Mouse (Mus musculus): ENCODE measurements around the gene Epb41l1.
A peak's percentile ranks its signal among the peaks of the same experiment; 100 is the strongest.

Gene Epb41l1

DNA sequence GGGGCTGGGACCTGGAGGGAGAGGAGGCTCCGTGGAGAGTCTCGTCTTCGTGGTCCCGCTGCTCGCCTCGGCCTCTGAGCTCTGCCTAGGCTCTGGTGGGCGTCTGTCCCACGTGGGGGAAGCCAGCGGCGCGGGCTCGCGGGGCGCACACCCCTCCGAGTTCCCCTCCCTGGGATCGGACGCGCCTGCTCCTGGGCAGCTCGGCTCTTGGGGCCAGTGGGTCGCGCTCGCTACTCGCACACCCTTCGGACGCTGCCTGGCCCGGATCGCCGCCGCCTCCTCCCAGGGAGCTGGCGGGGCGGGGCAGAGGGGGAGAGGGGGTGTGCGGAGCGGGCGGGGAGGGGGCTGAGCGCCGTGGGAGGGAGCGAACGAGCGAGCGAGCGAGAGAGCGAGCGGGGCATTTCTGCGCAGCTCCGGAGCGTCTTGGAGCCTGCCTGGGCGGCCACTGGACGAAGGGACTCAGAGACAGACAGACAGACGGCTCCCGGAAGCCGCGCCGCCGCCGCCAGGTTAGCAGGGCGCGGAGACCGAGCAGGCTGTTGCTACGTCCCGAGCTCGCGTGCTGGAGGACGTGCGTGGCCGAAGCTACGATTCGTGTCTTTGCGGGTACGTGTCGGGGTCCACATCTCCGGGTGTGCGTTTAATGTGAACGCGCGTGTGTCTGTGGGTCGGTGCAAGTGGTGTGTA is at the start of gene Epb41l1:
Gene Epb41l1 (plus strand): TSS at position 216 of the 687 bp plus-strand sequence.
- DNase-seq (ENCODE audit: inconsistent age in 2 of 2, low spot score in 1 of 2), result peak; percentile 86 to 91

DNA sequence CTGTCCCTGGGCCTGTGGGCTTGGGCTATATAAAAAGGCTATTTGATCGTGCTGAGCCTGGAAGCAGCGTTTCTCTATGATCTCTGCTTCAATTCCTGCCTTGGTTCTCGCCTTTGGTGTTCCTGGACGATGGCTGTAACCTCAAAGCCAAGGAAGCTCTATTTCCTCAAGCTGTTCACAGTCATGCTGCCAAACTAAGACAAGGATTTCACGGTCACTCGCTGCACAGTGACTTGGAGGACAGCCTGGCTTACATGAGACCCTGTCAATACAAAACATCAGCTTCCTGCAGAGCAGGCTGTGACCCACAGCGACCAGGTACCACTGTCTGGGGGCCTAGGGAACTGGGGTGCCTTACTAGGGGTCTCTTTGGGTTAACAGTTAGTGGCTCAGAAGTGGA is 43.8 kb upstream of the Epb41l1 start:
- DNase-seq (ENCODE audit: inconsistent age in 2 of 2, low spot score in 1 of 2), result no peak

DNA sequence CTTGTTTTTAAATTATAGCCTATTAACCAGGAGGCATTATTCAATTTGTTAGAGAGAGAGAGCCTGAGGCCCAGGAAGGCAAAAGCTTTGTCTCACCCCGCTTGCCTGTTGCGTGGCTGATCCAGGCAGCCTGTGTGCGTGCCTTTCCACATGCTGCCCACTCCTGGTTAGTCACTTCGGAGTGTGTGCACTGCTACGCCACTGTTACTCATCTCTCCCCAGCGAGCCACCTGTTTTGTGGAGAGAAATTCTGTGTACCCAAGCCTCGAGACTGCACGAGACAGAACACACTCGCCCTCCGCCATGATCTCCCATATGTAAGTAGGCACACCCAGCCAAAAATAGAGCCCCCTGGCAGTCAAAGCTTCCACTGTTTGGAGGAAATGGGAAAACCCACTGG is 40.8 kb upstream of the Epb41l1 start:
- DNase-seq (ENCODE audit: inconsistent age in 2 of 2, low spot score in 1 of 2), result peak in 1 of 2 experiments; percentile 29

DNA sequence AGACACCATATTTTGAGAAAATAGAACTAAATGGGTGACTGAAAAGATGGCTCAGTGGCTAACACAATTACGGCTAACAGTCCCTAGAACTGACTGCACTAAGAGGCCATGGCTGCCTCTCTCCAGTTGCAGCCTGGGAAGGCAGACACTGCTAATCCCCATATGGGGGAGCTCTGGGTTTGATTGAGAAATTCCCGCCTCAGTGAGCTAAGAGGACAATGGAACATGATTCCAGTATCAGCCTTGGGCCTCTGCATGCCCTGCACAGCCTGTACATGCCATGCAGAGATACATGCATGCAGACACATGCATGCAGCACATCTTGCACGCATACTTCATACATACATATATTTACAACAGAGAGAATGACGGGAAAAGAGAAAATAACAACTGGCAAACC is 39.4 kb upstream of the Epb41l1 start:
- DNase-seq (ENCODE audit: inconsistent age in 2 of 2, low spot score in 1 of 2), result no peak

DNA sequence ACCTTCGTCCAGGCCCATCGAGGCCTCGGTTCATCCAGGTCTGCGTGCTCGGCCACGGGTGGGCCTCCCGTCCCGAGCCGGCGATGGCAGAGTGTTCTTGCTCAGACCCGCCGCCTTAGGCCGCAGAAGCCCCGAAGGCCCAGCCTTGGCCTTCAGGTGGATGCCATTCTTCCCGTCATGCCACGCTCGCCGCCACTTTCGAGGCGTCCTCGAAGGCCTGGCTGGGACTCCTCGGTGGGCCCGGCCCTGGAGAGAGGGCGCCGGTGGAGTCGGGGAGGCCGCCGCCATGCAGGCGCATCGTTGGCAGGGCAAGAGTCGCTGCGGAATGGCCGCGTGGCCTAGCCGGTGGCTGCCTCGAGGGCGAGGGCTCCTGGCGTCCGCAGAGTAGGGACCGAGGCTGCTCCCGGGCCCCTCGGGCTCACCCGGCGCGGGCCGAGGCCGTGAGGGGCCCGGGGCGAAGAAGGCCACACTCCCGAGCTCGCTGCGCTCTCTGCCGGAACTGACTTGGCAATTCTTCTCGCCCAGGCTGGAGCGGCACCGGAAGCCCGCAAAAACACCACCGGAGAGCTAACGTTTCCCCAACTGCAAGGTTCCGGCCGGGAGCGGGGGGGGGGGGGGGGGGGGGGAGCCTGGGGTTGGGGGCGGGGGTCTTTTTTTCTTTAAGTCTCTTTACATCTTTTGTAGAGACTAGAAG is 28.1 kb upstream of the Epb41l1 start:
- DNase-seq (ENCODE audit: inconsistent age in 2 of 2, low spot score in 1 of 2), result peak; percentile 82 to 90

- DNase-seq (ENCODE audit: inconsistent age in 2 of 2, low spot score in 1 of 2), result peak in 1 of 2 experiments; percentile 60
These were observed 27.4 kb upstream of the Epb41l1 start for GRCm38 (mm10) chr2:156393155-156393828.

GRCm38 (mm10) chr2:156394282-156394681 is 26.4 kb upstream of the Epb41l1 start:
- no peak for DNase-seq (ENCODE audit: inconsistent age in 2 of 2, low spot score in 1 of 2)

- no peak for DNase-seq (ENCODE audit: inconsistent age in 2 of 2, low spot score in 1 of 2)
These were observed 24.6 kb upstream of the Epb41l1 start for GRCm38 (mm10) chr2:156396096-156396495.

DNA sequence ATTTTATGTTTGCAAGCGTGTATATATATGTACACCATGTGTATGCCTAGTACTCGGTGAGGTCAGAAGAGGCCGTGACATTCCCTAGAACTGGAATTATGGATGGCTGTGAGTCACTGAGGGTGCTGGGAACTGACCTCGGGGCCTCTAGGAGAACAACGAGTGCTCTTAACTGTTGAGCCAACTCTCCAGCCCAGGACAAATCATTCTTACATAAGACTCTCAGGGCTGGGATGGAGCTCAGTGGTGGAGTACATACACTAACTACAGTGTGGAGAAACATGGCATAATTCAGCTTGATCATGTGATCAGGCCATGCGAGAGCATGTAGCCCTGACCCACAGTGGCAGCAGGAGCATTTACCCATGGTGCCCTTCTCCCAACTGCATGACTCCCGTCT is 22.7 kb upstream of the Epb41l1 start:
- DNase-seq (ENCODE audit: inconsistent age in 2 of 2, low spot score in 1 of 2), result no peak

GRCm38 (mm10) chr2:156399485-156399884 is 21.2 kb upstream of the Epb41l1 start:
- no peak for DNase-seq (ENCODE audit: inconsistent age in 2 of 2, low spot score in 1 of 2)

- DNase-seq (ENCODE audit: inconsistent age in 2 of 2, low spot score in 1 of 2), result peak; percentile 38 to 54
These were observed 19.4 kb upstream of the Epb41l1 start for GRCm38 (mm10) chr2:156401331-156401730.

DNA sequence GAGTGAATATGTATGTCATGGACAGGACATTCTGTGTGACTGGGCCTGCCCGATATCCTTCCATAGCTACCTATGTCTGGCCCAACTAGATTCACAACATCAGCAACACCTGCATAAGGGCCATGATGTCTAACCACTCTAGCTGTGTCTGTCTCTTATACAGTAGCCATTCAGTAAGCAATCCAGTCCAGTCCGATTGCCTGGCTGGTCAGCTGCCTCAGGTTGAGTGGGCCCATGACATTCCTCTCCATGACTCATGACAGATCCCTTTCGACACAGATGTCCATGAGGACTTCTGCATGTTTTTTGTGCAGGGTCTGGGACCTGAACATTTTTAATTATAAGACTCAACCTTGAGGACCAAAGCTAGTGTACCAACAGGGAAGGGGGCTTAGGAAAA is 18.7 kb upstream of the Epb41l1 start:
- DNase-seq (ENCODE audit: inconsistent age in 2 of 2, low spot score in 1 of 2), result peak in 1 of 2 experiments; percentile 69

DNA sequence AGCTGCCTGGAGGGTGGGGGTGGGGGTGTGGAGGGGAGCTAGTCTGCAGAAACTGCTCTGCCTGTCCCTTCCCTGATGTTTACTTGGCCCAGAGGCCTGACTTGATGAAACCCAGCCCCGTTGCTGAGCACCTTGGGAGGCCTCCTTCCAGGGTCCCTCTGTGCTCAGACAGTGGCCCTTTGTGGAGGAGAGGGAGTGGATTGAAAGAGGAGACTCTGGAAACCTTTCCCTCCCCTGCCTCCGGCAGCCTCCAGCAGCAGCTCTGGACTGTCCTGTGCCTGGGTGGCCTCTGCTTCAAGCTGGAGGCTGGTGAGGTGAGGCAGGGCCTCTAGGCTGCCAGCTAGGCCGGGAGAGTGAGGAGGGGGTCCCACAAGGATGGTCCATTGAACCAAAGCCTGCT is 13.7 kb upstream of the Epb41l1 start:
- DNase-seq (ENCODE audit: inconsistent age in 2 of 2, low spot score in 1 of 2), result no peak

- DNase-seq (ENCODE audit: inconsistent age in 2 of 2, low spot score in 1 of 2), result no peak
These were observed 12.5 kb upstream of the Epb41l1 start for GRCm38 (mm10) chr2:156408168-156408567.

- DNase-seq (ENCODE audit: inconsistent age in 2 of 2, low spot score in 1 of 2), result peak in 1 of 2 experiments; percentile 17
These were observed 9.4 kb upstream of the Epb41l1 start for GRCm38 (mm10) chr2:156411348-156411747.

DNA sequence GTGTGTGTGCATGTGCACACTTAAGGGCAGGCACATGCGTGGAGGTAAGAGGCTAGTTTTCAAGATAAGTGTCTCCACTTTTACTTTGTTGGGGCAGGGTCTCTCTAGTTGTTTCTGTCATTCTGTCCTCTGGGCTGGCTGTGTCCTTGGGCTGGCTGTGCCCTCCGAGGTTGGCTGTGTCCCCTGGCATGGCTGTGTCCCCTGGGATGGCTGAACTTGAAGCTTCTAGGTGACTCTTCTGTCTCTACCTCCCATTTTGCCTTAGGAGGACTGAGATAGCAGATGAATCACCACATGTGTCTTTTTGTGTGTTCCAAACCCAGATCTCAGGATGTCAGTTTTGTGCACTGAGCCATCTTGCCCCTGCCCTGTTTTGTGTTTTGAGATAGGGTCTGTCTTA is 5.7 kb upstream of the Epb41l1 start:
- peak in 1 of 2 experiments; percentile 51 for DNase-seq (ENCODE audit: inconsistent age in 2 of 2, low spot score in 1 of 2)

DNA sequence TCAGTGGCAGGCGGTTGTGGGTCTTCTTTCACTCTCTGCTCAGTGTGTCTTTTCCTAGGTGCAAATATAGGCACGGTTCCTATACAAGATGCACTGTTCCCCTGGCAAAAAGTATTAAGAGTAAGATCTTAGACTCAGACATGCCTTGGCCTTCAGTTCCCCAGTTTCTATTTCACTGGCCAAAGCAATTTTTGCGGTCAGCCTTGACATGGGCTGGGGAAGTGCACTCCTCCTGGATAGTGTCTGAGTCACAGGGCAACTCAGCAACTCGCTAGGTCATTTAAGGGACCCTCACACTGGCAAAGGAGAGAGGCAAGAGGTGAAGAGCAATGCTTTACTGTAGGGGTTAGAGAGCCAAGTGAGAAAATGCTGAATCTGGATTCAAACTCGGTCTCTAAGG is 5.0 kb upstream of the Epb41l1 start:
- peak; percentile 73 to 80 for DNase-seq (ENCODE audit: inconsistent age in 2 of 2, low spot score in 1 of 2)

DNA sequence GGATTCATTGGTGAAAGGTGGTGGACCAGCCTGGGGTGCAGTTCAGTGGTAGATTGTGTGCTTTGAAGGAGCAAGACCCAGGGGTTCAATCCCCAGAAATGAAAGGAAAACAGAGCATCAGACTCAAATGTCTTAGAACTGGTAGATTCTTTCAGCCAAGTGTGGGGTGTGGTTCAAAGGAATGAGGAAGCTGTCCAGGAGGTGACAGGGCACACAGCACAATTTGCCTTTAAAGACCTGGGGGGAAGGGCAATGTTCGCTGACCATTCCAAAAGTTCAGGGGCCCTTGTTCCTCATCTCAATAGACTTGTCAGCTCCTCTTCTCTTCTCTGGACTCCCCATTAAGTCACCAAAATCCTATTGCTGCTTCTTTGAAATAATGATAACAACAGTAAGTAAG is 3.5 kb upstream of the Epb41l1 start:
- peak in 1 of 2 experiments; percentile 25 for DNase-seq (ENCODE audit: inconsistent age in 2 of 2, low spot score in 1 of 2)

GRCm38 (mm10) chr2:156418467-156418866 is 2.2 kb upstream of the Epb41l1 start:
- peak in 1 of 2 experiments; percentile 37 for DNase-seq (ENCODE audit: inconsistent age in 2 of 2, low spot score in 1 of 2)

DNA sequence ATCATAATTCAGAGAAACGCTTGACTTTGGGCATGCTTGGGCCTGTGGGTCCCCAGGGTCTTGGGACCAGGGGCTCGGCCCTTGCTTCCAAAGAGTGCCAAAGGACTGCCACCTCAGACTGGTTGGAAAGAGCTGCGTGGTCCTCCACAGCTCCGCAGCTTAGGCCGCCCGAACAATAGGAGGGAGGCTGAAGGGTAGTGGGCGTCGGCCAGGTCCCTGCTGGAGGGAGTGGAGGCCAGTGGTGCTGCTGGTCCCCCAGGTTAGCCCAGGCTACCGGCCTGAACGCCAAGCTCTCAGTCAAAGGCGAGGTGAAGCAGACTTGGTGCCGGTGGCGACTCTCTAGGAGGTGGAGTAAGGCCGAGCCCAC is 399 bp upstream of the Epb41l1 start:
- no peak for DNase-seq (ENCODE audit: inconsistent age in 2 of 2, low spot score in 1 of 2)

DNA sequence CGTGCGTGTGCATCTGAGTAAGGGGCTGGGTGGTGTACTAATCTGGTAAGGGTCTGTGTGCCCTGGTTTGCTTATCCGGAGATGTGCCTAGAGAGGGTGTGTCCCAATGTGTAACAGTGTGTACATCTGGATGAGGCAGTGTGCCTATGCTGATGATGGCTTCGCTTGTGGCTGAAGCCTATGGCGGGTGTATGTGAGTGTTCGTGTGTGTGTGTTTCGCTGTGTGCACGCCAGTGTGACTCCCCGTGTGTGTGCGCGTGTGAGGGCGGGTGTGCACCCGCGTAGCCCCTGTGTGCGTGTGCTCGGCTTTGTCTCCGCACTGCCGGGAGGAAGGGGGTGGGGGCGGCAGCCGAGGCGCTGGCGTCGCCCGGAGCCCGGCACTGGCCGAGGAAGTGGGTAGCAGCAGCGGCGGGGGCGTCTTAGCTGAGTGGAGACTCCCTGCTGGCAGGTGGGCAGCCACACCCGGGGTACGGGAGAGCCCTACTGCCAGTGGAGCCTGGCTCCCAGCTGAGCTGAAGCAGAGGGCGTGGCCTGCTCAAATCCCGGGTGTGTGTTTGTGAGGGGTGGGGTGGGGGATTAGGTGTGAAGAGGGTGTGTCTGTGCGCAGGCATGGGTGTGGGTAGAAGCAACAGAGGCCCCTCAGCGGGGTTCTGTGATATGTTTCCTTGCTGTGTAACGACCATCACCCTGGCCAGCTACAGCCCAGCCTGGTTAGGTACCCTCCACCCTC is 837 bp downstream of the Epb41l1 start:
- DNase-seq (ENCODE audit: inconsistent age in 2 of 2, low spot score in 1 of 2), result peak; percentile 54 to 83
